Comparison of ENCODE assay signal across 27 mouse cellular contexts in the genomic region with DNA sequence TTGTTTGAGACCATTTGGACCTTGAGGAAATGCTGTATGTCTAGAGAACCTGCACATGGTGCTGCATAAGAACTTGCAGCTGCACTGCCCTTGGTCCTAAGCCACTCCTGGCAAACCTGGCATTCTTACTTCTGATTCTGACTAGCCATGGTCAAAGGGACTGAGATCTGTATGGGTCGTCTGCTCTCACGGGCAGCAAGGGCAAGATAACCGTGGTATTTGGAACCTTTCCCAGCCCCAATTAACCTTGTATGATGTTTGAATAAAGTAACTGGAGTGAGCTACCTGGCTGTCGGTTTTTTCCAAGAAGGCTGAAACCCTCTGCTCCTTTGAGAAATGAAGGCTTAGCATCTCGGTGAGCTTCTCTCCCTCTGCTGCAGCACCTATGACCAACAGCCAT. TPM values are rescaled to one million over a fixed set of nuclear protein-coding genes. Genes with fewer than 3 reads are reported as not detected.
A peak's percentile ranks its signal among the peaks of the same experiment; 100 is the strongest.
DNase-seq lines count a peak whose midpoint lies in the region; ATAC-seq and TF ChIP-seq lines count a peak whose summit lies in the region.
"Had no signal": no experiment of that assay in that cellular context is flagged by ENCODE, and none has a peak within 500 bp of the region (broad histone marks: within the 10 kb centered on the region; RNA-seq: fewer than 3 reads in every experiment).

No protein-coding gene starts in this region.

- ATAC-seq in heart, embryonic 11.5 days (replicated peaks; ENCODE audit: insufficient number of reproducible peaks, low FRiP score, low TSS enrichment), result no peak
- ATAC-seq in lung, postnatal 0 days, result no peak
- ATAC-seq: forebrain, embryonic 13.5 days; hindbrain, embryonic 16.5 days; intestine, embryonic 15.5 days; liver, embryonic 12.5 days; liver, postnatal 0 days; Patski had no signal

- no peak overlapping the region for H3K4me3 ChIP-seq in heart, adult 2 months
- no peak overlapping the region for H3K4me3 ChIP-seq in heart, embryonic 11.5 days (ENCODE audit: low read depth, low read length)
- no peak overlapping the region for H3K4me3 ChIP-seq in kidney, adult 2 months (ENCODE audit: insufficient read depth, low read depth, low read length)
- no peak overlapping the region for H3K4me3 ChIP-seq in lung, postnatal 0 days (ENCODE audit: low read depth, low read length)
- H3K4me3 ChIP-seq: forebrain, embryonic 13.5 days; intestine, embryonic 15.5 days; liver, embryonic 12.5 days; midbrain, embryonic 12.5 days; neural tube, embryonic 13.5 days had no signal

- no peaks in the 10 kb centered on the region for H3K9me3 ChIP-seq in heart, embryonic 11.5 days (replicated peaks; ENCODE audit: control insufficient read depth, low read length)
- H3K9me3 ChIP-seq in lung, postnatal 0 days (ENCODE audit: low read length), result no peaks in the 10 kb centered on the region
- H3K9me3 ChIP-seq: forebrain, embryonic 13.5 days; intestine, embryonic 15.5 days; liver, embryonic 12.5 days; midbrain, embryonic 12.5 days; neural tube, embryonic 13.5 days had no signal

- peaks cover 4% of the 10 kb centered on the region; the same call in 1 of the 2 replicates for H3K79me2 ChIP-seq in heart, adult 2 months (replicated peaks; ENCODE audit: control insufficient read depth, insufficient read depth, low read length)

- DNase-seq in heart, adult 2 months, result peak in 1 of 2 experiments; percentile 28
- DNase-seq in kidney, adult 2 months, result peak; percentile 58
- DNase-seq in kidney, adult 8-10 months, result no peak
- DNase-seq in lung, postnatal 10 days, result peak; percentile 18
- DNase-seq in lung, postnatal 0 days (ENCODE audit: low spot score), result no peak
- peak; percentile 21 for DNase-seq in heart, postnatal 4 days
- no peak for DNase-seq in urinary bladder, postnatal 4 days (ENCODE audit: low spot score in 2 of 2)
- DNase-seq: adrenal gland, postnatal 10 days; cerebellum, adult 8-10 months; cerebellum, postnatal 25 days; gastrocnemius, postnatal 25 days; left cerebral cortex, postnatal 4 days; liver, postnatal 0 days; right cerebral cortex, postnatal 4 days; thymus, adult 18-20 months; thymus, postnatal 25 days had no signal

- TF ChIP-seq CTCF in heart, adult 2 months (IDR thresholded peaks at IDR 0.05), result no peak
- no peak for TF ChIP-seq CTCF in kidney, adult 2 months (conservative IDR thresholded peaks at IDR 0.05; ENCODE audit: insufficient read depth, insufficient read length, low read depth, low read length)
- TF ChIP-seq CTCF in lung, postnatal 0 days (IDR thresholded peaks at IDR 0.05), result no peak

- H3K9ac ChIP-seq in heart, adult 2 months (ENCODE audit: low read depth, low read length), result no peak overlapping the region
- H3K9ac ChIP-seq in heart, embryonic 11.5 days (ENCODE audit: low read depth, low read length), result no peak overlapping the region
- no peak overlapping the region for H3K9ac ChIP-seq in lung, postnatal 0 days (replicated peaks; ENCODE audit: low read depth)
- H3K9ac ChIP-seq: forebrain, embryonic 13.5 days; intestine, embryonic 15.5 days; liver, embryonic 12.5 days; liver, postnatal 0 days; midbrain, embryonic 12.5 days; neural tube, embryonic 13.5 days had no signal

- no peaks in the 10 kb centered on the region for H3K27me3 ChIP-seq in heart, adult 2 months (ENCODE audit: control insufficient read depth, insufficient read depth, low read length)
- H3K27me3 ChIP-seq in heart, embryonic 11.5 days (ENCODE audit: control insufficient read depth, insufficient read depth, low read length), result no peaks in the 10 kb centered on the region
- H3K27me3 ChIP-seq in kidney, adult 2 months (replicated peaks; ENCODE audit: control insufficient read depth, insufficient read depth, low read length), result no peaks in the 10 kb centered on the region; the same call in 1 of the 2 replicates
- H3K27me3 ChIP-seq in lung, postnatal 0 days (replicated peaks; ENCODE audit: insufficient read depth, low read length), result no peaks in the 10 kb centered on the region
- H3K27me3 ChIP-seq: forebrain, embryonic 13.5 days; intestine, embryonic 15.5 days; midbrain, embryonic 12.5 days; neural tube, embryonic 13.5 days; Patski had no signal

- TF ChIP-seq POLR2A in heart, adult 2 months (IDR thresholded peaks at IDR 0.05; ENCODE audit: insufficient read depth, low read depth, low read length), result no peak
- TF ChIP-seq POLR2A in kidney, adult 2 months (IDR thresholded peaks at IDR 0.05; ENCODE audit: low read depth, low read length), result no peak

- H3K4me2 ChIP-seq in heart, embryonic 11.5 days, result no peak overlapping the region
- H3K4me2 ChIP-seq in lung, postnatal 0 days (replicated peaks; ENCODE audit: low read depth, low read length), result no peak overlapping the region
- H3K4me2 ChIP-seq: forebrain, embryonic 13.5 days; intestine, embryonic 15.5 days; liver, embryonic 12.5 days; midbrain, embryonic 12.5 days; neural tube, embryonic 13.5 days had no signal

- peaks cover 7% of the 10 kb centered on the region for H3K4me1 ChIP-seq in heart, adult 2 months (ENCODE audit: control insufficient read depth, insufficient read depth, low read length)
- H3K4me1 ChIP-seq in heart, embryonic 11.5 days (ENCODE audit: control insufficient read depth, insufficient read depth, low read length), result peaks cover 10% of the 10 kb centered on the region; the same call in 1 of the 2 replicates
- H3K4me1 ChIP-seq in kidney, adult 2 months (ENCODE audit: control insufficient read depth, insufficient read depth, low read length), result peaks cover 5% of the 10 kb centered on the region; the same call in 1 of the 2 replicates
- H3K4me1 ChIP-seq in lung, postnatal 0 days (ENCODE audit: insufficient read depth, low read depth, low read length), result no peaks in the 10 kb centered on the region
- H3K4me1 ChIP-seq: forebrain, embryonic 13.5 days; intestine, embryonic 15.5 days; midbrain, embryonic 12.5 days; neural tube, embryonic 13.5 days had no signal

- 40% methylated on average over 5 of the region's 5 CpGs for WGBS in heart, adult 2 months
- WGBS in heart, embryonic 11.5 days (ENCODE audit: insufficient replicate concordance), result 64% methylated on average over 5 of the region's 5 CpGs
- WGBS in kidney, adult 2 months, result 41% methylated on average over 5 of the region's 5 CpGs
- WGBS in lung, postnatal 0 days, result 39% methylated on average over 5 of the region's 5 CpGs

- peaks cover 16% of the 10 kb centered on the region for H3K36me3 ChIP-seq in heart, adult 2 months (ENCODE audit: control insufficient read depth, insufficient read depth, low read length)
- H3K36me3 ChIP-seq in heart, embryonic 11.5 days (ENCODE audit: control insufficient read depth, insufficient read depth, low read length), result no peaks in the 10 kb centered on the region
- no peaks in the 10 kb centered on the region for H3K36me3 ChIP-seq in kidney, adult 2 months (ENCODE audit: control insufficient read depth, insufficient read depth, low read length)
- no peaks in the 10 kb centered on the region for H3K36me3 ChIP-seq in lung, postnatal 0 days (ENCODE audit: insufficient read depth, low read length)
- H3K36me3 ChIP-seq: intestine, embryonic 15.5 days; liver, embryonic 12.5 days; midbrain, embryonic 12.5 days; neural tube, embryonic 13.5 days had no signal

- TF ChIP-seq EP300 in heart, adult 2 months (IDR thresholded peaks at IDR 0.05; ENCODE audit: insufficient read depth, low read depth, low read length), result no peak
- TF ChIP-seq EP300 in lung, postnatal 0 days (IDR thresholded peaks at IDR 0.05), result no peak

- intact Hi-C loops in heart, adult 2 months (cut with DNase I), result no loop called here

- peak overlapping the region; percentile 28; the same call in 1 of the 2 replicates for H3K27ac ChIP-seq in heart, adult 2 months
- no peak overlapping the region for H3K27ac ChIP-seq in heart, embryonic 11.5 days (ENCODE audit: low read depth, low read length)
- no peak overlapping the region for H3K27ac ChIP-seq in kidney, adult 2 months (ENCODE audit: insufficient read depth, low read depth, low read length)
- H3K27ac ChIP-seq in lung, postnatal 0 days (ENCODE audit: low read length), result no peak overlapping the region
- H3K27ac ChIP-seq: forebrain, embryonic 13.5 days; intestine, embryonic 15.5 days; liver, embryonic 12.5 days; midbrain, embryonic 12.5 days; neural tube, embryonic 13.5 days; stomach, postnatal 0 days had no signal

RNA-seq across cellular contexts. Expression of a gene that starts 8.4 kb away (rescaled TPM):
- 1 to 10 TPM; 6.3 to 8.5 TPM for total RNA-seq in heart, adult 2 months (2021)
- polyA plus RNA-seq in heart, adult 2 months (2012; rRNA removed), result 1.9 and 3.1 TPM in 2 replicates
- 0.93 and 1.2 TPM in 2 replicates for polyA plus RNA-seq in heart, embryonic 11.5 days (2014; fragmentation: Nextera tagmentation; extraction: Ambion mirVana)
- polyA plus RNA-seq in kidney, adult 2 months (2012; rRNA removed), result 1.7 and 2.1 TPM in 2 replicates
- polyA plus RNA-seq in lung, postnatal 0 days (2015; fragmentation: Nextera tagmentation; extraction: Ambion mirVana), result 4.3 and 5.7 TPM in 2 replicates
- total RNA-seq in heart, postnatal 4 days (2021), result 1 to 10 TPM; 3.9 to 4.2 TPM
- total RNA-seq: megakaryocyte, adult 5-6 weeks; MEL had no signal

RNA-seq across cellular contexts. Expression of a gene that starts 8.4 kb away (rescaled TPM):
- total RNA-seq in heart, adult 2 months (2021), result 10 to 100 TPM; 36.6 to 45.3 TPM
- 21.9 and 25.0 TPM in 2 replicates for polyA plus RNA-seq in heart, adult 2 months (2012; rRNA removed)
- polyA plus RNA-seq in heart, embryonic 11.5 days (2014; fragmentation: Nextera tagmentation; extraction: Ambion mirVana), result 4.5 and 5.1 TPM in 2 replicates
- polyA plus RNA-seq in kidney, adult 2 months (2012; rRNA removed), result 5.5 and 10.9 TPM in 2 replicates
- polyA plus RNA-seq in lung, postnatal 0 days (2015; fragmentation: Nextera tagmentation; extraction: Ambion mirVana), result 8.9 and 13.4 TPM in 2 replicates
- total RNA-seq in heart, postnatal 4 days (2021), result 10 to 100 TPM; 19.6 to 20.6 TPM
- total RNA-seq: MEL had no signal
- polyA plus RNA-seq: neural tube, embryonic 13.5 days had no signal

Comparison
In these comparisons a context has a peak if more than half of its experiments do, and no peak if none do; other contexts are left out.
1. DNase-seq: peak in kidney, adult 2 months (single experiment), lung, postnatal 10 days (single experiment) and heart, postnatal 4 days (single experiment); none in kidney, adult 8-10 months (0 of 2), lung, postnatal 0 days (single experiment) and urinary bladder, postnatal 4 days (0 of 2).